Mouse (Mus musculus) neutrophil, adult 5-6 weeks (primary cell): ENCODE data around the gene Iqsec1. TPM values are rescaled to one million over a fixed set of nuclear protein-coding genes. Genes with fewer than 3 reads are reported as not detected.

Source experiments
- ATAC-seq: fragments of 151-379, 151-347 bp; 2 replicates; pipeline ENCODE4 v1.8.0; 2017; ENCODE audit warnings: mild to moderate bottlenecking, moderate TSS enrichment; ENCODE audit not compliant: insufficient number of reproducible peaks, poor library complexity, low FRiP score, severe bottlenecking; ENCODE audit errors: extremely low read depth
- total RNA-seq: library from RNA; stranded (forward); fragments of 200-1000 nt; gene quantifications from 2 replicates; pipeline ENCODE4 v1.2.3, GENCODE M21; 2017

The Iqsec1 gene
- total RNA-seq, 1 experiment from 2014 or later, result 167 TPM

- ATAC-seq, result no peak
Measured at GRCm38 (mm10) chr6:90904143-90904542, 84.3 kb downstream of the Iqsec1 start.

- ATAC-seq, result no peak
Measured at GRCm38 (mm10) chr6:90900302-90900701, 88.2 kb downstream of the Iqsec1 start.

DNA sequence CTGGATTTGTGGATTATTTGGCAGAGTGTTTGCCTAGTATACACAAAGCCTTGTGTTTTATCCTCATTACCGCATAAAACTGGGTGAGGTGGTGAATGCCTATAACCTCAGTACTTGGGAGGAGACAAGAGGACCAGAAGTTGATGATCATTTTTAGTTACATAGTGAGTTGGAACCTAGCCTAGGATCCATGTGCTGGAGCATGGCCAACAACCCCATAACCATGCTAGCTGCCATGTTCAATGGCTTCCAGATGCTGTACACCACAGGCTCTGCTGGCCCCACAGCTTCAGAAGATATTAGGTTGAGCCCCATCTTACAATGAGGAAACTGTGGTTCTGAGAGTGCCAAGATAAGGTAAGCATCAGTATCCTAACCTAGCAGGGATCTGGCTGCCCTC lies 89.2 kb downstream of the Iqsec1 start:
- no peak for ATAC-seq

- ATAC-seq, result no peak
Measured at GRCm38 (mm10) chr6:90898107-90898506, 90.4 kb downstream of the Iqsec1 start.

DNA sequence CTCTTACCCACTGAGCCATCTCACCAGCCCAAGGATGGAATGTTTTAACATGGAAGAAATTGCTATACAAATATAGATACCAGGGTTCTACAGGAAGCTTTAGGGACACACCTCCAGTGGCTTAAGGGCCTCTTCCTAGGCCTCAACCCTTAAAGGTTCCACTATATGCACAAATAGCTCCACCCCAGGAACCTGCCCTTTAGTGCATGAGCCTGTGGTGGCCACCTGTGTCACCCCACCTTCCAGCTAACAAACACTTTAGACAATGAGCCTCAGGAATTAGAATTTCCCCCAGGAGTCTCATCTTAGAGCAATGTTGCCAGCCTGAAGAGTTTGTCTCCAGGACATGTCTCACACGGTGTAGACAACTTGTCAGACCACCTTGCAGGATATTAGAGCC lies 96.1 kb downstream of the Iqsec1 start:
- no peak for ATAC-seq

DNA sequence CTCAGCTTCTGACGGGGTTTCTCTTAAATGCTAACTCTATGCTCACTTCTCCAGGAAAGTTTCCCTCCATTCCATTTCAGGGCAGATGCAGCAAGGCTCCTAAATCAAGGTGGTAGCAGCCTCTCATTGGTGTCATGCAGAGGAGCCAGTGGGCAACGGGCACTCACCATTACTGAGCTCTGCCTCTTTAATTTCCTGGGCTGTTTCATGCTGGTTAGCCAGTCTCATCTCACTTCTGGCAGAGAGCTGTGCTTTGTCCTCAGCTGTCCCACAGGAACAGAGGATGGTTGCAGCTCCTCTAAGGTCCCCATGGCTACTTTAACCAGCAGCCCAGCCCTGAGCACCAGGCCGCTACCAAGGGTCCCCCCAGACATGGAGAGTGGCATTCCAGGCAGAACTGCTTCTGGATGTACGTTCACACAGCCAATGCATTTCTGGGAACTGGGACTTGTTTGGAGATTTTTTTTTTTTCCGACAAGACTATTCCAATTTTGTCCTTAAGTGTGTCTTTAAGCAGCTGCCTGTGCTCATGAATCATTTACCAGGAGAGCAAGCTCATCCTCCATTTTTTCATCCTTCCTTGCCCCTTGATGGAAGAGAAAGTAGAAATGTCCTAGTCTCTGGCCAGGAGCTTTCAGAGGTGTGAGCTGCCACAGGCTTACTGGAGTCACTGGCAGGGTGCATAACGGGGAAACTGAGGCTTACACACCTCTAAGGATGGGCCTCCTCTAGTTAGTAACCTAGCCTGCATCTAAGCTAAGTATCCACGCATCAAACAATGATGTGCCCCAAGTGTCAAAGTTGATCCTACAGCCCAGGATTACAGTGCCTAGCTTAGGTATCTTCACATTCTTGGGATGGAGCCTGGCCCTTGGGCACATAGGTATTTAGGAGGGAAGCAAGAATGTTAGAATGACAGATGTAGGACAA lies 98.9 kb downstream of the Iqsec1 start:
- no peak for ATAC-seq

DNA sequence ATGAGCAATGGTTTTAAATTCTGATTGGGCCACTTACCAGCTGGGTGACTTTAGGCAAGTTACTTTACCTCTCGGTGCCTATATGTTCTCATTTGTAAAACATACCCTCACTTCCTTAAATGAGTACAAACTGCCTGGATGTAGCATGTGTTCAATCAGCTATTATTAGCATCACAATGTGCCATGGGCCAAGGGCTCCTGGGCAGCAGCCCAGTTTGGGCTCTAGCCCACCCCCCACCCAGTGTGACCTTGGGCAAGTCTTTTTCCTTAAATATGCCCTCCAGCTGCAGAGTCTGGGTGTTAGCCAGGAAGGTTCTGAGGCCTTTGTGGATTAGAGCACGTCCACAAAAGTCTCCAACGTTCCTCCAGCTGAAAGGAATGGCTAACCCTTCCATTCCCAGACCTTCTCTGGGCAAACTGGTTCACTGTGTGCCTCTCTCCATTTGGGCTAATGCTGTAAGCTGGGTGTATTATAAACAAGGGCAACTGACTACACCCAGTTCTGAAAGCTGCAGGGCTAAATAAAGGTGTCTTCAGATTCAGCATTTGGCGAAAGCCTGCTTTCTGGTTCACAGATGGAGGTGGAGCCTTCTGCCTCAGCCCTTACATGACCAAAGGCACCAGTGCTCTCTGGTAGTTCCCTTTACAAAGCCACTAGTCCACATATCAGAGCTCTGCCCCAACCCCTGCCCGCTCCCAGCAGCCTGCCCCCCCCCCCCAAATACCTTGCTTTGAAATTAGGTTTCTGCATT lies 101.3 kb downstream of the Iqsec1 start:
- ATAC-seq, result no peak

DNA sequence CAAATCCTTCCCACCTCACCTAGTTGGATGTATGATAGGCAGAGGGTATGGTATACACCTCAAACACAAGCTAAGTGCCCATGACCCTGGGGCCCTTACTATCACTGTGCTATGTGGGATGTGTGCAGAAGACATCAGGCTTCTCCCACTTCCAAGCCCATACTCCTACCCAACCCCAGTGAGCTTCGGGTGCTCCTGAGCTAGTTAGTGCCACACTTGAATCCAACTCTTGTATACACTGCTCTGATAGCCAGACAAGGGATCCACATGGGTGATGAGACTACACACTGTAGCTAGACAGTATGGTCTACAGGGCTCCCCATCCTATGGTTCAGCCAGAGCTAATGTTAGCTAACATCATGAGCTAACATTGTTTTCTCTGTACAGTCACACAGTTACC lies 102.9 kb downstream of the Iqsec1 start:
- no peak for ATAC-seq

DNA sequence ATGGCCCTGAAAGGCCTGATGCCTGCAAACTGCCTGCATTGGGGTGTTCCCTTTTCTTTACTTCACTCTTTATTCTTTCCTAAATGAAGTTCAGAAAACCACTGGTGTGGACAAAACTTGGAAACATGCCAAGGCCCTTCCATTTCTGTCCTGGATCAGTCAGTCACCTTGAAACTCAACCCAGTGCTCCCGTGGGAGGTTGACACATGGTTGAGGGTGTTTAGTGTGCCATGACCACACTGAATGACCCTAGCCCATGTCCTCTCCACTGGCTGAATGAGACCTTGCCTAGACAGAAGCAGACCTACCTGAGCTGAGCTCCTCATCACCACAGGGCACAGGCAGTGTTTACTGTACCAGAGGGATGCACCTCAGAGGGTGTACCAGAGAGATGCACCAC lies 103.9 kb downstream of the Iqsec1 start:
- ATAC-seq, result no peak

GRCm38 (mm10) chr6:90880975-90881374 lies 107.5 kb downstream of the Iqsec1 start:
- no peak for ATAC-seq

- ATAC-seq, result no peak
Measured at GRCm38 (mm10) chr6:90880404-90880803, 108.1 kb downstream of the Iqsec1 start.

DNA sequence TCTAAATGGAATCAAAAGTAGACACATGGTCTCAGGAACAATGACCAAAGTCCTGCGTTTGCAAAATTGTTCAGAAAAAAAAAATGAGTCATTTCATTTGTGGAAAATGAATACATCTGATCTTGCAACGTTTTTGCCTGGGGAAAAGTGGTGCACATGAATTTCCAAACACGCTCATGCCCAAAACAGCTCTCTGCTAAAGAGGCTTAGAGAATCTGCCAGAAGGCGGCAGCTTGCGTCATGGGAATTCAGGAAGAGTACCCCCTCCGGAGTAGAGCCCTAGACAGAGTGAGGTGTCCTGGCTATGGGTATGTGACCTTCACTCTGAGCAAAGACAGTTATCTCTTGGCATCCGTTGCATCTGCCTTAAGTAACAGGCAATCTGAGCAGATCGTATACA lies 116.9 kb downstream of the Iqsec1 start:
- no peak for ATAC-seq

DNA sequence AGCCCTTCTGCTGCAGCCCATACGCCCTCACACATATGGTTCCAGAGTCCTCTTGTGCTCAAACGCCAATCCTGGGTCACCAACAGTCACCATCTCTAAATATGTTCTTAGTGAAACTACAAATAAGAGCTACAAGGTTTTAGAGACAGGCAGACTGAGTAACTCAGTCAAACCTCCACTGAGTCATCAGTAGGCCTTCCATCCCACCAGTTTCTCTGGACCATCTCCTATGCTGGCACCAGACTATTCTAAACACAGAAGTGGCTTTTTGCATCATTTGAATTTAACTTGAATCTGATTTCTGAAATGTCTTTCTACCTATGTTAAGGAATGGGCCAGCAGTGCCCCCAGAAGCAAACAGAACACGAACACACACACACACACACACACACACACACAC lies 120.5 kb downstream of the Iqsec1 start:
- ATAC-seq, result no peak

GRCm38 (mm10) chr6:90861370-90861769 lies 127.1 kb downstream of the Iqsec1 start:
- ATAC-seq, result no peak

DNA sequence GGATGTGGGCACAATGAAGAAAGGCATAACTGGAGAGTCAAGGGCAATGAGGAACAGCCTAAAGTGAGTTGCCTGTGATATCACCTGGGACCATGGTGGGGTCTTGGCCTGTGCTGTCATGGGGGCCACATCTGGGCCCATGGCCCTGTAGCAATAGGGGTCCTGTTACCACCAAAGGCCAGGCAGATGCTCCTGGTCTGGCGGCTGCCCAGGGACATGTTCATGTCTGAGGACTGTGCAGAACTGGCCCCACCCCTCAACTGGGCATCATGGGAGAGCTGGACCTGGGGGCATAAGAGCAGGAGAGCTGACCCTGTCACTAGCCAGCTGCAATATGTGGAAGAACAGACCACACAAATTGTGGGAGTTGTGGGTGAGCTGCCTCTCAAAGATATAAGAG lies 130.6 kb downstream of the Iqsec1 start:
- ATAC-seq, result no peak

DNA sequence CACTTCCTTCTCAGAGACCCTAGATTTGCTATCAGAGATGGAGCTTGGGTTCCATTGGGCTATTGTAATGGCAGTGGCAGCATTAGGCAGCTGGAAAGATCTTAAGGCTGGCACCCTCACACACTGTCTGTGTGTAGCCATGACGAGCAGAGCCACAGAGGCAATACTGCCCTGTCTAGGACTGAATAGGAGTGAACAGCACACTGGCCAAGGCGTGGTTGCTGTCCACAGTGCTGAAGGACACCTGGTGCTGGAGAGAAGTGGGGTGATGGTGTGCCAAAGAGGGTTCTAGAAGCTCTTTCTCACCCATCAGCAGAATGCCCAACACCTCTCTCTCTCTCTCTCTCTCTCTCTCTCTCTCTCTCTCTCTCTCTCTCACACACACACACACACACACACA lies 136.1 kb downstream of the Iqsec1 start:
- no peak for ATAC-seq

DNA sequence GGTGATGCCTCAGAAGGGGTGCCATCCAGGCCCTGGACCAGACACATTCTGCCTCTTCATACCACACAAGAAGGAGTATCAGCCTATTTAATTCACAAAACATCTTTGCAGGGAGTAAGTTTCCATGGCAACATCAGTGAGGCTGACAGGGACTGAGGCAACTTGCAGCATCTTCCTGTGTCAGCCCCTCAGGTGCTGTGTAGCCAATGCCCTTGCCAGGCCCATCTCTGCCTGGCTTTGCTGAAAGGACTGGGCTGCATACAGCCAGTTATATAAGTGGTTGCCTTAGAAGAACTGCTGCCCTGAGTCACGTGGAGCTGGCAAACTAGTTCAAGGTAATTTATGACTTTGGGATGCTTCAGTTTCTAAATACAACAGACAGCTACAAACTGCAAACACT lies 140.4 kb downstream of the Iqsec1 start:
- no peak for ATAC-seq

GRCm38 (mm10) chr6:90847523-90847922 lies 141.0 kb downstream of the Iqsec1 start:
- ATAC-seq, result no peak

DNA sequence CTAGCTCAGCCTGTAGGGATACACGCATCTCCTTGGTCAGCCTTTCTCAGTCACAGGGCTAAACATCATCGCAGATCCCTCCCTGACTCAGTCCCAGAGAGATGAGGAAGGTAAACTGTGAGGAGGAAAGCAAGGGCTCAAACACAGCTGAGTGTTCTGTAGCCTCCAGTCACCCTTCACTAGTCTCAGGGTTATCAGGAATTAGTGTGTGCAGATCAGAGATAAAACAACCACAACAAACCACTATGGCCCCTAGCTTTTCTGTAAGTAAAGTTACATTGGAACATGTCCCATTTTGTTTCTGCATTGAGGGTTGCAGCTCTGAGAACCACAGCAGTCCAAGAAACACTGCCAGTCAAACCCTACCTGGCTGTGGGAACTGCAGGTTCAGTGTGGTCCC lies 148.5 kb downstream of the Iqsec1 start:
- ATAC-seq, result no peak

GRCm38 (mm10) chr6:90836749-90837148 lies 151.7 kb downstream of the Iqsec1 start:
- no peak for ATAC-seq
